Mouse (Mus musculus): ENCODE results near the gene Dact2. TPM values are rescaled to one million over a fixed set of nuclear protein-coding genes. Genes with fewer than 3 reads are reported as not detected.

Dact2 gene
- total and polyA plus RNA-seq, 2 experiments from 2014 or later, result 2.8 to 19.4 TPM

DNA sequence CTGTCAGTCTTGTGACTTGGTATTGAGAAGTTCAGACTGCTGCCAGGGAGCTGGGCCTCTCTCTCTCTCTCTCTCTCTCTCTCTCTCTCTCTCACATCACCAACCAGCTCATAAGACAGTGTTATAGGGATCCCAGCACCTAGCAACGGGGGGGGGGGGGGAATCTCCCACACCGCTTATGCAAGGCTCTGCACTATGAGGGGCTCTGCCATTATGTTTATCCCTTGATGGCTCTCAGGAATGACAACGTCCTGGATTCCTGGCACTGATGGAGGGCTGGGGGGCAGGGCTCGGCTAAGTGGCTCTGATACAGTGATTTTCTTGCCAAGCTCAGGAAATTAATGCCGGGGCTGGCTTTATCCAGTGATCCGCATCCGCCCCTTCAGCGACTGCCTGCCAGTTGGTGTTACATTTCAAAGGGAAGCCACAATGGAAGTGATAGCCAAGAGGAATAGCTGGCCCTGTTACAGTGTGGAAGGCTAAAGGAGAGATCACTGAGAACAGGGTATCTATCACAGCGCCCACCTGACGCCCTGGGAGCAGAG, 38.7 kb downstream of the Dact2 start:
- TF ChIP-seq CTCF (IDR thresholded peaks at IDR 0.05), result no peak
- Histone ChIP-seq H3K4me1 (ENCODE audit: insufficient read depth, low read length) (peaks cover 11% of the 10 kb centered on the region; the same call in 1 of the 2 replicates), H3K4me2 (ENCODE audit: low read depth, low read length, poor library complexity, severe bottlenecking) (peak overlapping the region; percentile 0; the same call in 1 of the 2 replicates), H3K9ac (replicated peaks; ENCODE audit: low read length, poor library complexity, severe bottlenecking) (no peak overlapping the region), H3K27me3 (ENCODE audit: insufficient read depth, low read length) (no peaks in the 10 kb centered on the region), H3K36me3 (ENCODE audit: insufficient read depth, low read length) (no peaks in the 10 kb centered on the region), H3K9me3 (ENCODE audit: low read length) (no peaks in the 10 kb centered on the region), H3K4me3 (ENCODE audit: low read depth, low read length) (no peak overlapping the region), H3K27ac (ENCODE audit: low read depth, low read length) (0 out of 2 replicates have a peak overlapping the region, but pooled peaks have one; percentile 0)
- ATAC-seq (ENCODE audit: low FRiP score) (peak; percentile 81), DNase-seq (ENCODE audit: low spot score) (peak; percentile 88)
- WGBS, result 3% methylated on average over 10 of the region's 10 CpGs

DNA sequence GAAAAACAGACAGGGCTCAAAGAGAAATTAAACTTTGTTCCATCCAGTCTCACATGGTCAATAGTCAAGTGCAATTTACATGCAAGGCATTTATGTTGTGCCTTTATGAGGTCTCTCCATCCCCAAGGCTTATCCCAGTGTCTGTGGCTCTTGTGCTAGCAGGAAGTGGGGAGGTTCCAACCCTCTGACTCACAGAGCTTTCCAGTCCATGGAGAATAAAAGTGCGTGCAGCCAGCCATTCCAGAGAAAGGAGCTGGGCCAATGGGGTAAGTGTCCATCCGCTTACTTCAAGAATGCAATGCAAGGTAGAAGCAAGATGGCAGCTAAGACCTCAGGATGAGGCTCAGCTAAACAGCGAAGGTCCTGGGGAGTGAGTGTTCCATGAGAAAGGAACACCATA, 43.3 kb downstream of the Dact2 start:
- DNase-seq (ENCODE audit: low spot score) (no peak), ATAC-seq (ENCODE audit: low FRiP score) (no peak)
- Histone ChIP-seq H3K4me2 (ENCODE audit: low read depth, low read length, poor library complexity, severe bottlenecking) (no peak overlapping the region), H3K9me3 (ENCODE audit: low read length) (no peaks in the 10 kb centered on the region), H3K27me3 (ENCODE audit: insufficient read depth, low read length) (no peaks in the 10 kb centered on the region), H3K4me3 (ENCODE audit: low read depth, low read length) (no peak overlapping the region), H3K4me1 (ENCODE audit: insufficient read depth, low read length) (peaks cover 7% of the 10 kb centered on the region; the same call in 1 of the 2 replicates), H3K36me3 (ENCODE audit: insufficient read depth, low read length) (no peaks in the 10 kb centered on the region), H3K27ac (ENCODE audit: low read depth, low read length) (no peak overlapping the region), H3K9ac (replicated peaks; ENCODE audit: low read length, poor library complexity, severe bottlenecking) (no peak overlapping the region)
- TF ChIP-seq CTCF (IDR thresholded peaks at IDR 0.05), result no peak
- 92% methylated on average over 3 of the region's 3 CpGs for WGBS

DNA sequence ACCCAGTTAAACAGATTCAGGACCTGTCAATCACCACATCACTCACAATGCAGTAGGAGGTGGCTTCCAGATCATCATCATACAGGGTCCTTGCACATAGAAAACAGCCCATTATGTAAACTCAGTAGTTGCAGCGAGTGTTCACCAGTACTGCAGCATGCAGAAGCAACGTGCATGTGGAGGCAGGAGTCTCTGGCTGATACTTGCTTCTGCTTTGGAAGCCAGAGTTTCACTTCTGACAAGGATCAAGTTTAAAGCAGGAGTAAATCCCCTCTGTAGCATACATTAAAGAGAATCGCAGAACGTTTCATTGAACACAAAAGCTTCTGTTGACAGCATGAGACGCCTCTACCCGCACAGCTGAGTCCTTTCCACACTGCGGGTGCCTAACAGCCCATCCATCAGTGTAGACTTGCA, 46.3 kb downstream of the Dact2 start:
- no peak for TF ChIP-seq CTCF (IDR thresholded peaks at IDR 0.05)
- no peak overlapping the region for H3K27ac ChIP-seq (ENCODE audit: low read depth, low read length)
- H3K4me2 ChIP-seq (ENCODE audit: low read depth, low read length, poor library complexity, severe bottlenecking), result no peak overlapping the region
- H3K36me3 ChIP-seq (ENCODE audit: insufficient read depth, low read length), result no peaks in the 10 kb centered on the region
- H3K4me1 ChIP-seq (ENCODE audit: insufficient read depth, low read length), result no peaks in the 10 kb centered on the region
- no peak for DNase-seq (ENCODE audit: low spot score)
- no peak overlapping the region for H3K9ac ChIP-seq (replicated peaks; ENCODE audit: low read length, poor library complexity, severe bottlenecking)
- H3K9me3 ChIP-seq (ENCODE audit: low read length), result no peaks in the 10 kb centered on the region
- H3K27me3 ChIP-seq (ENCODE audit: insufficient read depth, low read length), result no peaks in the 10 kb centered on the region
- WGBS, result 5% methylated on average over 7 of the region's 7 CpGs
- ATAC-seq (ENCODE audit: low FRiP score), result no peak
- H3K4me3 ChIP-seq (ENCODE audit: low read depth, low read length), result no peak overlapping the region

Other genes with a start within 250 kb of the Dact2 start
- gene Gm7356, start 200.6 kb downstream of the Dact2 start, total RNA-seq (2014; rRNA removed), result not detected in 2 replicates
- gene Gm7356, start 200.6 kb downstream of the Dact2 start, polyA plus RNA-seq (2015; fragmentation: Nextera tagmentation; extraction: Ambion mirVana), result not detected in 2 replicates
- gene Gm7358, start 144.8 kb downstream of the Dact2 start, total RNA-seq (2014; rRNA removed), result not detected in 2 replicates
- gene Gm7358, start 144.8 kb downstream of the Dact2 start, polyA plus RNA-seq (2015; fragmentation: Nextera tagmentation; extraction: Ambion mirVana), result not detected in 2 replicates
- gene Smoc2, start 75.2 kb upstream of the Dact2 start, total RNA-seq (2014; rRNA removed), result 4.5 and 5.3 TPM in 2 replicates
- 5.2 TPM in 2 replicates for gene Smoc2, start 75.2 kb upstream of the Dact2 start, polyA plus RNA-seq (2015; fragmentation: Nextera tagmentation; extraction: Ambion mirVana)

Data from midbrain, postnatal 0 days (tissue).